Mouse (Mus musculus) frontal cortex, postnatal 14 days (tissue): ENCODE data around the gene Zcchc3.

Experiments
- DNase-seq, 2 experiments: peaks; one replicate each; pipeline ENCODE4 v3.0.0; 2022; ENCODE audit warnings: low spot score in 2 of 2

Zcchc3 gene

GRCm38 (mm10) chr2:152409781-152410180, 5.0 kb downstream of the Zcchc3 start:
- DNase-seq, result no peak

GRCm38 (mm10) chr2:152406126-152406525, 8.7 kb downstream of the Zcchc3 start:
- DNase-seq, result peak; percentile 96 to 97

GRCm38 (mm10) chr2:152399122-152399542, 15.7 kb downstream of the Zcchc3 start:
- no peak for DNase-seq

GRCm38 (mm10) chr2:152398691-152399090, 16.1 kb downstream of the Zcchc3 start:
- peak; percentile 84 to 88 for DNase-seq

- peak; percentile 95 to 98 for DNase-seq
Measured at GRCm38 (mm10) chr2:152397680-152398435, 17.0 kb downstream of the Zcchc3 start, which contains the start of gene Sox12. TSS of gene Sox12 (minus strand) at chr2:152398063.

GRCm38 (mm10) chr2:152397004-152397589, 17.7 kb downstream of the Zcchc3 start:
- peak; percentile 78 to 84 for DNase-seq

- DNase-seq, result peak; percentile 85 to 91
Measured at GRCm38 (mm10) chr2:152396110-152397003, 18.5 kb downstream of the Zcchc3 start.

GRCm38 (mm10) chr2:152395271-152395920, 19.4 kb downstream of the Zcchc3 start:
- DNase-seq, result no peak

GRCm38 (mm10) chr2:152393225-152394017, 21.4 kb downstream of the Zcchc3 start:
- no peak for DNase-seq

GRCm38 (mm10) chr2:152392786-152393185, 22.0 kb downstream of the Zcchc3 start:
- DNase-seq, result no peak

- DNase-seq, result no peak
Measured at GRCm38 (mm10) chr2:152384191-152384590, 30.6 kb downstream of the Zcchc3 start.

- no peak for DNase-seq
Measured at GRCm38 (mm10) chr2:152376345-152376741, 38.5 kb downstream of the Zcchc3 start, which contains the start of gene Nrsn2. TSS of gene Nrsn2 (minus strand) at chr2:152376638.

- no peak for DNase-seq
Measured at GRCm38 (mm10) chr2:152375652-152376344, 39.0 kb downstream of the Zcchc3 start.

- DNase-seq, result no peak
Measured at GRCm38 (mm10) chr2:152373547-152373946, 41.3 kb downstream of the Zcchc3 start.

GRCm38 (mm10) chr2:152372661-152373060, 42.2 kb downstream of the Zcchc3 start:
- no peak for DNase-seq

GRCm38 (mm10) chr2:152372104-152372503, 42.7 kb downstream of the Zcchc3 start:
- no peak for DNase-seq

- no peak for DNase-seq
Measured at GRCm38 (mm10) chr2:152368532-152369140, 46.2 kb downstream of the Zcchc3 start.

GRCm38 (mm10) chr2:152367917-152368316, 46.9 kb downstream of the Zcchc3 start:
- DNase-seq, result no peak

GRCm38 (mm10) chr2:152363245-152364147, 51.3 kb downstream of the Zcchc3 start:
- peak; percentile 39 to 63 for DNase-seq
